In the genomic region with DNA sequence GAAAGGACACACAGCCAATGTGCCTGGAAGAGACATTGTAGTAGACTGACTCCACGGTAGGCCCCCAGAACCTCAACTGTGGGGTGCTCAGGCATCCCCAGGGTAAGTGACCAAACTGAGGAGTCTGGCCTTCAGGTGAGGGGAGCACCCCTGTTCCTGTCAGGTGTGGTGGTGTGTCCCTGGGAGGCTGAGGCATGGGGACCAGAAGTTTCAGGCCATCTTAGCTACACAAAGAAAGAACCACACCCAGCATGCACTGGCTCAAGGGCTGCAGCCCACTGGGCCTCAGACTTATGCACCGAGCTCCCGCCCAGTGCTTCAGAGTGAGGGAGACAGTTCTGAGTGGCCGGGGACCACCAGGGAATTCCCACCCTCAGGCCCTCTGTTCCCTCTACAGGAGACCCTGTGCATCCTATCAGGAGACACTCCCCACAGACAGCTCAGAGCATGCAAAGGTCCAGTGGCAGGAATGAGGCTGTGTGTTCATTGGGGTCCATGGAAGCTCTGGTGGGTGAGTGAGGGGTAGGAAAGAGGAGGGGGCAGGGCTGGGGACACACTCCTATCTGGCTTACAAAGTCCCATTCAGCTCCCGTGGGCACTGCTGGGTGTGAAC, we compare ENCODE assay signal across 17 mouse cellular contexts. TPM values are rescaled to one million over a fixed set of nuclear protein-coding genes. Genes with fewer than 3 reads are reported as not detected.
DNase-seq lines count a peak whose midpoint lies in the region; ATAC-seq and TF ChIP-seq lines count a peak whose summit lies in the region.
"Had no signal": no experiment of that assay in that cellular context is flagged by ENCODE, and none has a peak within 500 bp of the region (broad histone marks: within the 10 kb centered on the region; RNA-seq: fewer than 3 reads in every experiment).

No protein-coding gene starts in this region.

- TF ChIP-seq CTCF in liver, postnatal 0 days (IDR thresholded peaks at IDR 0.05; ENCODE audit: low read depth), result no peak

- H3K9ac ChIP-seq in liver, embryonic 12.5 days, result peak overlapping the region; percentile 10; the same call in 1 of the 2 replicates
- H3K9ac ChIP-seq in liver, postnatal 0 days (replicated peaks), result no peak overlapping the region
- H3K9ac ChIP-seq in midbrain, embryonic 14.5 days (replicated peaks; ENCODE audit: low read length), result 0 out of 2 replicates have a peak overlapping the region, but pooled peaks have one; percentile 3
- H3K9ac ChIP-seq in midbrain, embryonic 16.5 days (ENCODE audit: low read depth, low read length), result no peak overlapping the region
- H3K9ac ChIP-seq: neural tube, embryonic 13.5 days had no signal

- peak overlapping the region; percentile 72; the same call in 1 of the 2 replicates for H3K4me2 ChIP-seq in liver, embryonic 12.5 days
- no peak overlapping the region for H3K4me2 ChIP-seq in liver, postnatal 0 days (ENCODE audit: low read depth, low read length)
- no peak overlapping the region for H3K4me2 ChIP-seq in midbrain, embryonic 14.5 days (ENCODE audit: low read length)
- H3K4me2 ChIP-seq in midbrain, embryonic 16.5 days (ENCODE audit: low read length), result no peak overlapping the region

- no peaks in the 10 kb centered on the region for H3K9me3 ChIP-seq in heart, embryonic 10.5 days
- H3K9me3 ChIP-seq in liver, embryonic 12.5 days (replicated peaks), result no peaks in the 10 kb centered on the region
- no peaks in the 10 kb centered on the region for H3K9me3 ChIP-seq in liver, postnatal 0 days (ENCODE audit: low read length)
- no peaks in the 10 kb centered on the region for H3K9me3 ChIP-seq in midbrain, embryonic 14.5 days (ENCODE audit: control insufficient read depth, low read length)
- no peaks in the 10 kb centered on the region for H3K9me3 ChIP-seq in midbrain, embryonic 16.5 days (replicated peaks; ENCODE audit: control insufficient read depth, low read length, poor library complexity, severe bottlenecking)
- H3K9me3 ChIP-seq: neural tube, embryonic 13.5 days had no signal

- peak overlapping the region; percentile 2; the same call in 1 of the 2 replicates for H3K4me3 ChIP-seq in heart, embryonic 10.5 days
- no peak overlapping the region for H3K4me3 ChIP-seq in liver, embryonic 12.5 days
- H3K4me3 ChIP-seq in liver, postnatal 0 days (ENCODE audit: low read depth, low read length), result no peak overlapping the region
- no peak overlapping the region for H3K4me3 ChIP-seq in midbrain, embryonic 14.5 days (replicated peaks; ENCODE audit: low read depth, low read length)
- no peak overlapping the region for H3K4me3 ChIP-seq in midbrain, embryonic 16.5 days (ENCODE audit: low read depth, low read length)
- H3K4me3 ChIP-seq: neural tube, embryonic 13.5 days had no signal

- no peak for TF ChIP-seq EP300 in liver, postnatal 0 days (IDR thresholded peaks at IDR 0.05; ENCODE audit: low read depth)

- peaks cover 9% of the 10 kb centered on the region for H3K36me3 ChIP-seq in heart, embryonic 10.5 days
- H3K36me3 ChIP-seq in liver, embryonic 12.5 days, result peaks cover 12% of the 10 kb centered on the region
- H3K36me3 ChIP-seq in liver, postnatal 0 days (replicated peaks; ENCODE audit: insufficient read depth, low read length), result peaks cover 7% of the 10 kb centered on the region; the same call in 1 of the 2 replicates
- H3K36me3 ChIP-seq in midbrain, embryonic 14.5 days (ENCODE audit: control insufficient read depth, insufficient read depth, low read length), result peaks cover 11% of the 10 kb centered on the region
- H3K36me3 ChIP-seq in midbrain, embryonic 16.5 days (ENCODE audit: control insufficient read depth, insufficient read depth, low read length), result 0 out of 2 replicates have a peak, but pooled peaks cover 7% of the 10 kb centered on the region

- H3K4me1 ChIP-seq in heart, embryonic 10.5 days, result peaks cover 51% of the 10 kb centered on the region
- peaks cover 66% of the 10 kb centered on the region for H3K4me1 ChIP-seq in liver, embryonic 12.5 days
- H3K4me1 ChIP-seq in liver, postnatal 0 days (ENCODE audit: insufficient read depth), result peaks cover 22% of the 10 kb centered on the region
- H3K4me1 ChIP-seq in midbrain, embryonic 14.5 days (ENCODE audit: control insufficient read depth, insufficient read depth, low read length), result peaks cover 22% of the 10 kb centered on the region
- peaks cover 26% of the 10 kb centered on the region for H3K4me1 ChIP-seq in midbrain, embryonic 16.5 days (ENCODE audit: control insufficient read depth, insufficient read depth, low read length)

- no peak for ATAC-seq in liver, embryonic 12.5 days
- no peak for ATAC-seq in liver, postnatal 0 days
- no peak for ATAC-seq in midbrain, embryonic 14.5 days (ENCODE audit: low FRiP score, low TSS enrichment)
- ATAC-seq in midbrain, embryonic 16.5 days, result no peak

- no peak overlapping the region; the same call in 1 of the 2 replicates for H3K27ac ChIP-seq in heart, embryonic 10.5 days
- H3K27ac ChIP-seq in liver, embryonic 12.5 days, result peak overlapping the region; percentile 63
- H3K27ac ChIP-seq in liver, postnatal 0 days (ENCODE audit: low read depth), result no peak overlapping the region
- H3K27ac ChIP-seq in midbrain, embryonic 14.5 days (replicated peaks; ENCODE audit: low read depth, low read length), result no peak overlapping the region
- H3K27ac ChIP-seq in midbrain, embryonic 16.5 days (ENCODE audit: low read length), result no peak overlapping the region
- H3K27ac ChIP-seq: kidney, postnatal 0 days; neural tube, embryonic 13.5 days had no signal

- 0 out of 2 replicates have a peak, but pooled peaks cover 5% of the 10 kb centered on the region for H3K27me3 ChIP-seq in heart, embryonic 10.5 days (ENCODE audit: insufficient read depth, poor library complexity, severe bottlenecking)
- no peaks in the 10 kb centered on the region for H3K27me3 ChIP-seq in liver, embryonic 12.5 days (replicated peaks)
- no peaks in the 10 kb centered on the region for H3K27me3 ChIP-seq in liver, postnatal 0 days (ENCODE audit: insufficient read depth, low read length)
- H3K27me3 ChIP-seq in midbrain, embryonic 14.5 days (ENCODE audit: control insufficient read depth, insufficient read depth, low read length), result no peaks in the 10 kb centered on the region
- H3K27me3 ChIP-seq in midbrain, embryonic 16.5 days (ENCODE audit: control insufficient read depth, insufficient read depth, low read depth, low read length), result no peaks in the 10 kb centered on the region
- H3K27me3 ChIP-seq: neural tube, embryonic 13.5 days had no signal

- 84% methylated on average over 5 of the region's 5 CpGs for WGBS in heart, embryonic 10.5 days
- WGBS in liver, embryonic 12.5 days (ENCODE audit: insufficient replicate concordance), result 82% methylated on average over 5 of the region's 5 CpGs
- 75% methylated on average over 5 of the region's 5 CpGs for WGBS in liver, postnatal 0 days (ENCODE audit: insufficient replicate concordance)
- 90% methylated on average over 5 of the region's 5 CpGs for WGBS in midbrain, embryonic 14.5 days
- WGBS in midbrain, embryonic 16.5 days, result 91% methylated on average over 5 of the region's 5 CpGs

- peak; percentile 48 for DNase-seq in cerebellum, adult 11-12 months
- DNase-seq in cerebellum, adult 9-11 months, result no peak
- DNase-seq in heart, embryonic 10.5 days (ENCODE audit: low spot score), result no peak
- no peak for DNase-seq in heart, postnatal 4 days
- no peak for DNase-seq in liver, postnatal 0 days
- no peak for DNase-seq in midbrain, embryonic 14.5 days
- DNase-seq: adrenal gland, postnatal 14 days; gastrocnemius, postnatal 10 days; heart, adult 18-20 months; heart, postnatal 10 days; kidney, adult 18-20 months; lung, embryonic 14.5 days; lung, postnatal 4 days had no signal

RNA-seq across cellular contexts. Expression of a gene that starts 2.4 kb away (rescaled TPM):
- polyA plus RNA-seq in heart, embryonic 10.5 days (2016; fragmentation: Nextera tagmentation; extraction: Ambion mirVana), result 120 and 143 TPM in 2 replicates
- 10 to 100 TPM; 42.6 to 46.2 TPM for total RNA-seq in heart, postnatal 4 days (2021)
- 78.8 and 81.1 TPM in 2 replicates for polyA plus RNA-seq in liver, embryonic 12.5 days (2016; fragmentation: Nextera tagmentation; extraction: Ambion mirVana)
- 34.3 and 37.9 TPM in 2 replicates for polyA plus RNA-seq in liver, postnatal 0 days (2015; fragmentation: Nextera tagmentation; extraction: Ambion mirVana)
- polyA plus RNA-seq in midbrain, embryonic 14.5 days (2014; fragmentation: Nextera tagmentation; extraction: Ambion mirVana), result 149 and 178 TPM in 2 replicates
- 167 and 182 TPM in 2 replicates for polyA plus RNA-seq in midbrain, embryonic 16.5 days (2015; fragmentation: Nextera tagmentation; extraction: Ambion mirVana)

RNA-seq across cellular contexts. Expression of a gene that starts 8.2 kb away (rescaled TPM):
- 1.1 and 1.6 TPM in 2 replicates for polyA plus RNA-seq in heart, embryonic 10.5 days (2016; fragmentation: Nextera tagmentation; extraction: Ambion mirVana)
- 1 to 10 TPM; 2.5 to 3.0 TPM for total RNA-seq in heart, postnatal 4 days (2021)
- polyA plus RNA-seq in liver, embryonic 12.5 days (2016; fragmentation: Nextera tagmentation; extraction: Ambion mirVana), result 0.55 and 0.72 TPM in 2 replicates
- polyA plus RNA-seq in liver, postnatal 0 days (2015; fragmentation: Nextera tagmentation; extraction: Ambion mirVana), result 0.19 and 0.45 TPM in 2 replicates
- polyA plus RNA-seq in midbrain, embryonic 14.5 days (2014; fragmentation: Nextera tagmentation; extraction: Ambion mirVana), result 13.3 and 16.0 TPM in 2 replicates
- polyA plus RNA-seq in midbrain, embryonic 16.5 days (2015; fragmentation: Nextera tagmentation; extraction: Ambion mirVana), result 15.4 and 16.1 TPM in 2 replicates

RNA-seq across cellular contexts. Expression of a gene that starts 21.3 kb away (rescaled TPM):
- polyA plus RNA-seq in heart, embryonic 10.5 days (2016; fragmentation: Nextera tagmentation; extraction: Ambion mirVana), result 0.07 and 0.29 TPM in 2 replicates
- under 1 TPM in 1 of 2 experiments, not detected in 1; 0.11 TPM for total RNA-seq in heart, postnatal 4 days (2021)
- 0.08 and 0.11 TPM in 2 replicates for polyA plus RNA-seq in liver, embryonic 12.5 days (2016; fragmentation: Nextera tagmentation; extraction: Ambion mirVana)
- polyA plus RNA-seq in liver, postnatal 0 days (2015; fragmentation: Nextera tagmentation; extraction: Ambion mirVana), result not detected in 2 replicates
- polyA plus RNA-seq in midbrain, embryonic 14.5 days (2014; fragmentation: Nextera tagmentation; extraction: Ambion mirVana), result 0.40 and 0.96 TPM in 2 replicates
- polyA plus RNA-seq in midbrain, embryonic 16.5 days (2015; fragmentation: Nextera tagmentation; extraction: Ambion mirVana), result 1.7 and 1.9 TPM in 2 replicates
- total RNA-seq: adrenal gland, postnatal 14 days; heart, adult 18-20 months had no signal

RNA-seq across cellular contexts. Expression of a gene that starts 25.9 kb away (rescaled TPM):
- 2,378 and 2,634 TPM in 2 replicates for polyA plus RNA-seq in heart, embryonic 10.5 days (2016; fragmentation: Nextera tagmentation; extraction: Ambion mirVana)
- total RNA-seq in heart, postnatal 4 days (2021), result 1,000 to 10,000 TPM; 1,266 to 1,294 TPM
- 3,066 and 3,170 TPM in 2 replicates for polyA plus RNA-seq in liver, embryonic 12.5 days (2016; fragmentation: Nextera tagmentation; extraction: Ambion mirVana)
- polyA plus RNA-seq in liver, postnatal 0 days (2015; fragmentation: Nextera tagmentation; extraction: Ambion mirVana), result 2,490 and 2,569 TPM in 2 replicates
- polyA plus RNA-seq in midbrain, embryonic 14.5 days (2014; fragmentation: Nextera tagmentation; extraction: Ambion mirVana), result 2,701 and 2,857 TPM in 2 replicates
- polyA plus RNA-seq in midbrain, embryonic 16.5 days (2015; fragmentation: Nextera tagmentation; extraction: Ambion mirVana), result 1,781 and 1,796 TPM in 2 replicates

RNA-seq across cellular contexts. Expression of a gene that starts 31.8 kb away (rescaled TPM):
- 3.7 and 3.8 TPM in 2 replicates for polyA plus RNA-seq in heart, embryonic 10.5 days (2016; fragmentation: Nextera tagmentation; extraction: Ambion mirVana)
- total RNA-seq in heart, postnatal 4 days (2021), result 1 to 10 TPM; 5.1 to 7.5 TPM
- polyA plus RNA-seq in liver, embryonic 12.5 days (2016; fragmentation: Nextera tagmentation; extraction: Ambion mirVana), result 16.1 and 17.8 TPM in 2 replicates
- 6.1 and 6.2 TPM in 2 replicates for polyA plus RNA-seq in liver, postnatal 0 days (2015; fragmentation: Nextera tagmentation; extraction: Ambion mirVana)
- polyA plus RNA-seq in midbrain, embryonic 14.5 days (2014; fragmentation: Nextera tagmentation; extraction: Ambion mirVana), result 7.1 and 7.5 TPM in 2 replicates
- polyA plus RNA-seq in midbrain, embryonic 16.5 days (2015; fragmentation: Nextera tagmentation; extraction: Ambion mirVana), result 6.7 and 8.1 TPM in 2 replicates

Comparison
In these comparisons a context has a peak if more than half of its experiments do, and no peak if none do; other contexts are left out.
1. H3K9ac ChIP-seq: peak in liver, embryonic 12.5 days (single experiment) and midbrain, embryonic 14.5 days (single experiment); none in liver, postnatal 0 days (single experiment) and midbrain, embryonic 16.5 days (single experiment).